Mouse (Mus musculus) spleen, adult 2 months (tissue): ENCODE data around the gene Ctnna3. TPM values are rescaled to one million over a fixed set of nuclear protein-coding genes. Genes with fewer than 3 reads are reported as not detected.

Experiments used
- DNase-seq, 2 experiments: peaks; one replicate each; pipeline versions ENCODE4 v3.0.0 to v3.0.0-alpha.2; 2012 to 2021; ENCODE audit warnings: low spot score in 2 of 2, low read depth in 1 of 2
- H3K27ac ChIP-seq: fragments of 200-500 bp; 2 replicates; pipeline ENCODE4 v1.5.1; 2012; ENCODE audit warnings: low read length, inconsistent platforms; ENCODE audit not compliant: insufficient read depth
- H3K27me3 ChIP-seq: fragments of 200-500 bp; 2 replicates; pipeline ENCODE4 v1.6.1; 2012; ENCODE audit warnings: mild to moderate bottlenecking, moderate library complexity, low read length, inconsistent platforms; ENCODE audit not compliant: control insufficient read depth, insufficient read depth
- H3K36me3 ChIP-seq: fragments of 200-500 bp; 2 replicates; pipeline ENCODE4 v1.6.1; 2012; ENCODE audit warnings: mild to moderate bottlenecking, low read length, inconsistent platforms; ENCODE audit not compliant: control insufficient read depth, insufficient read depth
- H3K4me1 ChIP-seq: fragments of 200-500 bp; 2 replicates; pipeline ENCODE4 v1.6.1; 2011; ENCODE audit warnings: inconsistent platforms; ENCODE audit not compliant: control insufficient read depth, insufficient read depth, insufficient read length
- H3K4me3 ChIP-seq: fragments of 200-500 bp; 2 replicates; pipeline ENCODE4 v1.5.1; 2011; ENCODE audit warnings: mild to moderate bottlenecking, inconsistent platforms; ENCODE audit not compliant: insufficient read depth, insufficient read length; ENCODE audit errors: extremely low read depth
- CTCF ChIP-seq: fragments of 200-500 bp; IDR thresholded peaks from 2 replicates; pipeline ENCODE4 v1.5.1; 2011; ENCODE audit warnings: mild to moderate bottlenecking, inconsistent platforms; ENCODE audit not compliant: insufficient read depth, insufficient read length, insufficient replicate concordance; ENCODE audit errors: extremely low read depth
- POLR2A ChIP-seq: fragments of 200-500 bp; IDR thresholded peaks from 2 replicates; pipeline ENCODE4 v1.6.1; 2011; ENCODE audit warnings: low read depth, low read length, inconsistent platforms
- WGBS: fragments of 180-500 bp; shearing (Covaris S2); methylation state at CpG from one replicate; pipeline ENCODE4 v1.1.7; 2018; 5-methylcytosine and 5-hydroxymethylcytosine counted together
- polyA plus RNA-seq: library from polyadenylated mRNA; depleted of rRNA; stranded (reverse); fragments of >200 nt; gene quantifications from 2 replicates; pipeline ENCODE4 v1.2.3, GENCODE M21; 2012

Ctnna3 gene
- polyA plus RNA-seq, 1 experiment: 0.07 TPM

DNA sequence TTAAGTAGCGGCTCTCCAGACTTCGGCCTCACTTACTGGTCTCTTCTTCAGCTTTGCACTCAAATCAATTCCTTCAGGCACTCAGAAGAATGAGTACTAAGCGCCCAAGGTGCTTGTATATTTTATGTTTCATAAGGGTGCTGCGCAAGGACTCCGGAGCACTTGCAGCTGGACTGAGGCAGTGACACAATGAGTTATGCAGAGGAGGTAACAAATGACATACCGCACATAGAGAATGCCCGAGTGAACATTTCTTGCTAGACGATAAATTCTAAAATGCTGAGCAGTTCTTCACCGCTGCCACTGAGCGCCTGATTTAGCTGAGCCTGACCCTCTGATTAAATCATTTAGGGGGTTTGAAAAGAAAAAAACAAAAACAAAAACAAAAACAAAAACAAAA lies 342.2 kb downstream of the Ctnna3 start:
- H3K36me3 ChIP-seq: no peaks in the 10 kb centered on the region
- no peak overlapping the region for H3K4me3 ChIP-seq
- H3K27ac ChIP-seq: no peak overlapping the region
- no peaks in the 10 kb centered on the region for H3K27me3 ChIP-seq
- 92% methylated on average over 10 of the region's 10 CpGs for WGBS
- DNase-seq: no peak
- TF ChIP-seq POLR2A (no peak), CTCF (no peak)
- no peaks in the 10 kb centered on the region for H3K4me1 ChIP-seq

GRCm38 (mm10) chr10:63781948-63782347 lies 352.1 kb downstream of the Ctnna3 start:
- Histone ChIP-seq H3K4me3 (no peak overlapping the region), H3K4me1 (no peaks in the 10 kb centered on the region), H3K27me3 (no peaks in the 10 kb centered on the region), H3K27ac (no peak overlapping the region), H3K36me3 (no peaks in the 10 kb centered on the region)
- 87% methylated on average over 6 of the region's 6 CpGs for WGBS
- no peak for TF ChIP-seq CTCF
- TF ChIP-seq POLR2A: no peak
- no peak for DNase-seq

DNA sequence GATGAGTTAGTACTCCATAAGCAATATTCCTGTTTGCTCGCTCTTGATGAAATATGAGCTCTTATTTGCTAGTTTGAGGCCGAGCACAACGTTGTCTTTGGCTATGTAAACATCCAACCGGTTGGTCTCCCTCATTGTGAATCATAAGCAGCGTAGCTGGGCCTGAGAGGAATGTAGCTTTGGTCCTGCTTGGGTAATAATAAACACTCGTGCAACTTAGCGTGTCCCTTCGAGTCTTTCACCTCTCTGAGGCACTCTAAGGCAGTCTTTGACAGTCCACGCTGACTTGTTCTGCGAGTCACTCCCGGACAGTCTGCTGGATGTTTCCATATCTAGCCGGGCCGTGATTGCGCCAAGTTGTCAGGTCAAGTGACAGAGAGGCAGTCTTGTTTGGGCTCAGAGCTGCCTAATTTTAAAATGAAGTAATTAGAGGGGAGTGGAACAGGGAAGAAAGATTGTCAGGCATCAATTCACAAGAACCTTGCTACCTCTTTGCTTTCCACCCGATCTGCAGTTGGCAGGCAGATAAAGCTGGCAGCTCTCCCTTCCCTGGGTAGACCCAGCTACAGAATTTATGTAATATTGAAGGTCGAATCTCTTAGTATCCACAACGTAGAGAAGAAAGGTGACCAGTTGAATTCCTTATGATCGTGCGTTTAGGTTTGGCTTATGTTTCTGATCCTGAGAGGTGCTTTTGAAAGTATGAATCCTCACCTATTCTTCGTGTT lies 355.1 kb downstream of the Ctnna3 start:
- no peak for TF ChIP-seq POLR2A
- TF ChIP-seq CTCF: no peak
- H3K36me3 ChIP-seq: no peaks in the 10 kb centered on the region
- no peaks in the 10 kb centered on the region for H3K4me1 ChIP-seq
- H3K27me3 ChIP-seq: no peaks in the 10 kb centered on the region
- no peak for DNase-seq
- no peak overlapping the region for H3K4me3 ChIP-seq
- WGBS: 88% methylated on average over 20 of the region's 20 CpGs
- H3K27ac ChIP-seq: no peak overlapping the region

DNA sequence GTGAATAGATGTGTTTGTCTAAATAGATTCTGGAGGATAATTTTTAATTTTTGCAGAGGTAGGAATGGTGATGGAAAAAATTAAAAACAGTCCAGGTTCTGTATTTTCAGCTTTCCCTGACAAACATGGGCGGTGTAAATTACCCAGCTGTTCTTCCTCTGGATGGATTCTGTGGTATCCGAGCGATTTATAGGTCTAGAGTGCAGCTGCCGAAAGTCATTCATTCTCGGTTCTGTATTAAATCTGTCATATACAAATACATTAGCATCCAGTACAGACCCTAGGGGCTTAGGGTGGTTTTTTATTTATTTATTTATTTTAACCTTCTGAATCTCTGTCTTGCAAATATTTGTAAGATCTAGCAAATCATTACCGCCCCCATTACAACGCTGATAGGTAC lies 356.5 kb downstream of the Ctnna3 start:
- TF ChIP-seq CTCF (no peak), POLR2A (no peak)
- no peak for DNase-seq
- H3K27me3 ChIP-seq: no peaks in the 10 kb centered on the region
- 90% methylated on average over 7 of the region's 7 CpGs for WGBS
- no peak overlapping the region for H3K27ac ChIP-seq
- H3K4me1 ChIP-seq: no peaks in the 10 kb centered on the region
- no peak overlapping the region for H3K4me3 ChIP-seq
- H3K36me3 ChIP-seq: no peaks in the 10 kb centered on the region

- Histone ChIP-seq H3K27ac (no peak overlapping the region), H3K36me3 (no peaks in the 10 kb centered on the region), H3K4me3 (no peak overlapping the region), H3K4me1 (no peaks in the 10 kb centered on the region), H3K27me3 (no peaks in the 10 kb centered on the region)
- no peak for TF ChIP-seq CTCF
- TF ChIP-seq POLR2A: no peak
- no peak for DNase-seq
- 89% methylated on average over 6 of the region's 6 CpGs for WGBS
These were observed 374.0 kb downstream of the Ctnna3 start for GRCm38 (mm10) chr10:63803909-63804308.

GRCm38 (mm10) chr10:63805551-63805950 lies 375.7 kb downstream of the Ctnna3 start:
- H3K4me1 ChIP-seq: no peaks in the 10 kb centered on the region
- TF ChIP-seq POLR2A: no peak
- TF ChIP-seq CTCF: no peak
- DNase-seq: no peak
- no peak overlapping the region for H3K4me3 ChIP-seq
- H3K36me3 ChIP-seq: no peaks in the 10 kb centered on the region
- H3K27me3 ChIP-seq: no peaks in the 10 kb centered on the region
- no peak overlapping the region for H3K27ac ChIP-seq
- 92% methylated on average over 6 of the region's 6 CpGs for WGBS

DNA sequence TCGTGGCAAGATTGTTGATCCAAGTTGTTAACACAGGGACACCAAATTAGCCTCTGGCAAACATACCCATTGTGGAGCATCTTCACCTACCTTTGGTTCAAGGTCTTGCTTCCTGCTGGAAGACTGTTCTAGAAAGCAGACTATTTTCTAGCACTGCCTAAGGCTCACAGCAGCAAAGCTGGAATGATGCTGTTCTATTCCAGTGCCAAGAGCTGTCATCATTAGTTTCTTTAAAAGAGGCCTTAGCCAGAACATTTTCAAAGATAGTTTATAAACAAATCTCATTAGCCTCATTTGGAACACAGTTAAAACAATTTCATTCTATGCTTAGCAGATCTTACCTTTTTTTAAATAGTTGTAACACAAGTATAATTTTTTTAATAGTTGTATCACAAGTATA lies 376.4 kb downstream of the Ctnna3 start:
- DNase-seq: no peak
- Histone ChIP-seq H3K4me1 (no peaks in the 10 kb centered on the region), H3K36me3 (no peaks in the 10 kb centered on the region), H3K27ac (no peak overlapping the region), H3K27me3 (no peaks in the 10 kb centered on the region), H3K4me3 (no peak overlapping the region)
- 77% methylated on average over 1 of the region's 1 CpGs for WGBS
- TF ChIP-seq POLR2A (no peak), CTCF (no peak)
